Mouse (Mus musculus): Measurements from ENCODE around the gene Gm20388. TPM values are rescaled to one million over a fixed set of nuclear protein-coding genes. Genes with fewer than 3 reads are reported as not detected.

Gm20388 gene
- total RNA-seq, 2 experiments from 2014 or later: 10.3 to 10.6 TPM

DNA sequence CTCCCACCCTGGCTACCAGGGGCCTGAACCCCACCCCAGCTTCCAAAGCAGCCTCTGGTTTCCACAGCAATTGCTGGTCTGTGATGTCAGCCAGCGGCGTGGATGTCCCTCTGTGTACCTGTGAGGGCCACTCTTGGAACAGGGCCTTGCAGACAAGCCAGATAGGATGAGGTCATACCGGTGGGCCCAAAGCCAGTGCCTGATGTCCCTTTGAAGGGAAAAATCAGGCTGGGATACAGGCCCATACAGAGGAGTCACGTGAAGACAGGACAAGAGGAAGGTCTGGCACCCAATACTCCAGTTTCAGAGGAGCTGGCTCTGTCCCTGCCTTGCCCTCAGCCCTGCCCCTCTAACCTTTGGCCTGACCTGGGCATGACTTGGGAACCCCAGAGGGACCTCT lies 2289.2 kb downstream of the Gm20388 start:
- no peak for DNase-seq (ENCODE audit: low spot score in 2 of 2)
- intact Hi-C loops (cut with DNase I): no loop called here

GRCm38 (mm10) chr8:122211591-122211990 lies 2300.9 kb downstream of the Gm20388 start:
- DNase-seq (ENCODE audit: low spot score in 2 of 2): no peak
- intact Hi-C loops (cut with DNase I): no loop called here

GRCm38 (mm10) chr8:122215630-122216029 lies 2305.0 kb downstream of the Gm20388 start:
- DNase-seq (ENCODE audit: low spot score in 2 of 2): no peak
- intact Hi-C loops (cut with DNase I): no loop called here

DNA sequence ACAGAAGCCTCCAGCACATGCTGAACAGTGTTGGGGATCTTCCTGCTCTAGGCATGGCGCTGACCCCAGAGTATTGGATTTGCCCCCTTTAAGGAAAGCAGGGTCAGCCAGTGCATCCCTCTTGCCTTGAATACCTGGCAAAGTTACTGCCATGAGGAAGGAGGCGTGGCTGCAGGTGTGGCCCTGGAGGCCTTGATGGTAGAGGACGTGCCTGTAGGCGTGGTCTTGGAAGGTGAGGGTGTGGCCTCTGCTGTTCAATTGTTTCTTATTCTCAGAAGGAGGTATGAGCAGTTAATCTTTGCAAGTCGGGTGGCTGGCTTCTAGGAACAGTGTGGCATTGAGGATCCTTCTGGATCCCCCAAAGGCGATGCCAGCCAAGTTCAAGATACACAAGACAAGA lies 2305.8 kb downstream of the Gm20388 start:
- DNase-seq (ENCODE audit: low spot score in 2 of 2): no peak
- intact Hi-C loops (cut with DNase I): no loop called here

DNA sequence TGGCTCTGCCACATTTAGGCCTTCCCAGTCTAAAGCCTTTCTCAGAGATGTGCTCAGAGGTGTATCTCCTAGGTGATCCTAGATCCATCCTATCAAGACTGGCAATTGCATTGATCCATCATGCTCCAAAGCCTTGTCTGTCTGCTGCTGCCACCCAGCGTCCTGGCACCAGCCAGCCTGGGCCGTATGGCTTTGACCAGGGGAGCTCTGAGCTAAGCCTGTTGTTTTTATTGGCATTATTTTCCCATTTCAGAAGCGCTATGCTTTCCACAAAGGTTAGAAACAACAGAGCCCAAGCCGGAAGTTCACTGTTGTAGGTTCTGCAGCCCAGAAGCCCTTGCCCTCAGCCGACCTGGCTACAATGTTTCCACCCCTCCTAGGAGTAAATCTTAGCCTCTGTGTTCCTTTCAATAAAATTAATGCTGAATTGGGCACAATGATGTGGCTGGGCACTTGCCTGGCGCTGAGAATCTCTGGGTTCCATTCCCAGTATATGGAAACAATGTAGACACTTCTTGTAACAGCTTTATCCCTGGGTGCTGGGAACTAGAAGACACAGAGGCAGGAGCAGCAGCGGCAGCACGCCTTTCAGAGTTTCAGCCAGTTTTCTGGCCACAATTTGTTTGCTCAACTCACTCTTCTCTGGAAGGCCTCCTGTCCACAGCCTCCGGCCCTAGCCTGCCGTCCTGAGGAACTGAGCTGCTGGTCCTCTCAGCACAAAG lies 2307.0 kb downstream of the Gm20388 start:
- intact Hi-C loops (cut with DNase I): no loop called here
- no peak for DNase-seq (ENCODE audit: low spot score in 2 of 2)

DNA sequence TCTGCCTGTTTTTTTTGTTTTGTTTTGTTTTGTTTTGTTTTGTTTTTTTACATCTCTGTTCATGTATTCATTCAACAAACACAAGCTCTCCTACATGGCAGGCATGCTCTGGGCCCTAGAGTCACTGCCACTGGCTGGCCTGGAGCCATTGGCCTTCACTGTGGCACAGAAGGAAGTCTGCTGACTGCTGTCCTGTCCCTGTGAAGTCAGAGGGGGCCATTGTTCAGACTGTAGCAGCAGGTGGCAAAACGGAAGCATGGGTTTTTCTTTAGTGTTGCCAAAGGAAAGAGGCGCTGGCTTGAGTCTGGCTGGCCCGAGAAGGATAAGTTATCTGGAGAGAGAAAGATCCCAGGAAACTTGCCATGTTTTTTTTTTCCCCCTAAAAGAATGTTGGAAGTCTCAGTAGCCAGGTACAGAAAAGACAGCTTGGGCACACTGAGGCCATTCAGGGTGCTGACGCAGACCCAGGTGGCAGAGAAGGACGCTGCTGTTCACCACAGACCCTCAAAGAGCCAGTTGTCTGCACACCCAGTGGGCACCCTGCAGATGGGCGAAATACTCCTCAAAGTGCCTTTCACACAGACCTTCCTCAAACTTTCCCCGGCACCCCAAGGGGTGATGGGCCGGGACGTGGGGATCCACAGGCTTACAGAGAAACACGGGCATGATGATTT lies 2313.5 kb downstream of the Gm20388 start:
- no peak for DNase-seq (ENCODE audit: low spot score in 2 of 2)
- intact Hi-C loops (cut with DNase I): no loop called here

- intact Hi-C loops (cut with DNase I): loop anchor here (5.0 kb wide), 1 partner anchor 82 kb away; no protein-coding TSS in a partner anchor
- DNase-seq (ENCODE audit: low spot score in 2 of 2): peak; percentile 23 to 24
These were observed 2314.0 kb downstream of the Gm20388 start for GRCm38 (mm10) chr8:122224650-122225022.

GRCm38 (mm10) chr8:122225446-122225845 lies 2314.8 kb downstream of the Gm20388 start:
- intact Hi-C loops (cut with DNase I): loop anchor here (5.0 kb wide), 1 partner anchor 83 kb away; no protein-coding TSS in a partner anchor
- no peak for DNase-seq (ENCODE audit: low spot score in 2 of 2)

- intact Hi-C loops (cut with DNase I): loop anchor here (5.0 kb wide), 1 partner anchor 85 kb away; no protein-coding TSS in a partner anchor
- DNase-seq (ENCODE audit: low spot score in 2 of 2): no peak
These were observed 2316.7 kb downstream of the Gm20388 start for GRCm38 (mm10) chr8:122227345-122227744.

DNA sequence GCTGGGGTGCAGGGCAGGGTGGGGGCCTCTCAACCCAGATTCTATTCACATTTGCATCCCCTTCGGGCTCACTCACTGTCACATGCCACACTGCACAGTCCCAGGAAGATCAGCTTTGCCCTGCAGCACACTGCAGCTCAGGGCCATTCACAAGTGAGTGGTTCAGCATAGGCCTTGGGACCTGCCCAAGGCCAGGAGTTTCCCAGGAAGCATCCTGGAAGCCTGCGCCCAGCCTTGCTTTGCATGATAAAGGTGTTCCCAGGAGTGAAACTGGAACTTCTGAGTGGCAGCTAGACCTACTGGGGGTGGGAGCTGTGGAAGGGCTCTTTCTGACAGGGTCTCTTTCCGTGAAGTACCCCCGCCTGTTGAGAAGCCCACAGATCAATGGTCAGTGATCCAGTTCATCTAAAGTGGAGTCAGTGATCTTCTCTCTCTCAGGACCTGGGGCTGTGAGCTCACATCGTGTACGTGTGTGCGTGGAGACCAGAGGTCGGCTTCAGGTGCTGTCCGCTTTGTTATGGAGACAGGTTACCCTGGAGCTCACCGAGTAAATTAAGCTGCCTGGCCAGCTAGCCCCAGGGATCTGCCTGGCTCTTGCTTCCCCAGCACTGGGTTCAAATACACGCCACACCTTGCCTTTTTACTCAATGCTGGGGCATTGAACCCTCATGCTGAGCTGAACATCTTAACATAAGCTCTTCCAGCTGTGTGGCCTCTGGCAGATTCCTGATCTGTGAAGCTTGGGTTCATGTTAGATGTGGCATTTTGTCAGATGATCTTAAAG lies 2318.3 kb downstream of the Gm20388 start:
- no peak for DNase-seq (ENCODE audit: low spot score in 2 of 2)
- intact Hi-C loops (cut with DNase I): loop anchor here (5.0 kb wide), 1 partner anchor 87 kb away; no protein-coding TSS in a partner anchor

DNA sequence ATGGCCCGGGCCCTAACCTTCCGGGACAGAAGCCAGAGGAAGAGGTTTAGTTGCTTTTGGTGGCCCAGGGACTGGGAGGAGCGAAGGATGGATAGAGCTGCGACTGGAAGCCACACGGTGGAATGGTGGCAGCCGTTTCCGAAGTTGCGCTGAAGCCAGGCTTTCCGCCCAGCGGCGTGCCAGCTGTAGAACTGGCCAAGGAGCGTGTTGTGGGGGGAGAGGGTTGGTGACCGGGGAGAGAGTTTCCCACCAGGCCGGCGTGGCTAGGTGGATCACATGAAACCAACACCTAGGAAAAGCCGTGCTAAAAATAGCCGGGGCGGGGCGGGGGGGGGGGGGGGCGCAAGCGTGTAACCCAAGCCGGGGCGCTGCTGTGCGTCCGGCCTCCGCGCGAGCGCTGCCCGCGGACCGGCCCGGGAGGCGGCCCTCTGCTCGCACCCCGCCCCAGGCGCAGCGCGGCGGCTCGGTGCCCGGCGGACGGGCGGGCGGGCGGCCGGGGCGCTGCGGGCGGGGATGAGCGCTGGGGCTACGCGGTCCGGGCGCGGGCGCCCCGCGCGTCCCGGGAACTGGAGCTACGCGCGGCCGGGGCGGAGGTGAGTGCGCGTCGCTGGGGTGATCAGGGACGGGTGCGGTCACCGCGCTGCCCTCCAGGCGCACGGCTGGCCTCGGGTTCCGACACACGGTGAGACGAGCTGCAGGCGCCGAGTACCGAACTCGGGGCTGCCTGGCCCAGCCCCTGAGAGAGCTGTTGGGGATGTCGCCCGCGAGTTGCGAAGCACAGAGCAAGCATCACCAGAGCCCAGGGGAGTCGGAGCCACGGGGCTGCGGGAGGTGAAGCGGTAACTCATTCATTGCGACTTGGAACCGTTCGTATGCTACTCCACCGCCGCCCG lies 2319.4 kb downstream of the Gm20388 start:
- intact Hi-C loops (cut with DNase I): loop anchor here (5.0 kb wide), 3 partner anchors 68 to 253 kb away; no protein-coding TSS in a partner anchor
- peak in 1 of 2 experiments; percentile 30 for DNase-seq (ENCODE audit: low spot score in 2 of 2)

DNA sequence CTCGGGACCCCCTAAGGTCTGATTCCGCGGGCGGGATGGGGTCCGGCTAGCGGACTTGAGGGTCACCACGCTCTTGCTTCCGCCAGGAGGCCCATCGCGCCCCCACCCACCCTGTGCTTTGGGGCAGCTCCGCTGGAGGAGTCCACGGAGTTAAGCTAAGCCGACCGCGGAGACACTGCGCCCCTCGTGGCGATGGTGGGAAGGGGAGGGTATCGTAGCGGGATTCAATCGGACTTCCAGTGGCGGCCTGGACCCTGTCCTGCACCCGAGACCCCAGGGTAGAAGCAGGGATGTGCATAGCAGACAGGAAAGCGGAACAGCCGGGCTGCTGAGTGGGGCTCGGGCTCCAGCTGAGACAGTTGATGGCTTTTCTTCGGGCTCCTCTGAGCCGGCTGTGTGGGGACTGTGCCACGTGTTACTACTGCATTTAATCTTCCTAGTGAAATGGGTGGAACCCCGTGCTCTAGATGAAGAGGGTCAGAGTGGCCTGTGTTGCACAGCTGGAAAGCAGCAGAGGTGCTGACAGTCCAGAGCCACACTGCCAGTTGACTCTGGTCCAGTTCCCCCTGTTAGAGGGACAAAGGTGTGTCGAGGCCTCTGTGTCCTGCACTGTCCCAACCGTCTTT lies 2320.2 kb downstream of the Gm20388 start:
- peak; percentile 77 to 84 for DNase-seq (ENCODE audit: low spot score in 2 of 2)
- intact Hi-C loops (cut with DNase I): loop anchor here (5.0 kb wide), 2 partner anchors 69 to 254 kb away; no protein-coding TSS in a partner anchor

DNA sequence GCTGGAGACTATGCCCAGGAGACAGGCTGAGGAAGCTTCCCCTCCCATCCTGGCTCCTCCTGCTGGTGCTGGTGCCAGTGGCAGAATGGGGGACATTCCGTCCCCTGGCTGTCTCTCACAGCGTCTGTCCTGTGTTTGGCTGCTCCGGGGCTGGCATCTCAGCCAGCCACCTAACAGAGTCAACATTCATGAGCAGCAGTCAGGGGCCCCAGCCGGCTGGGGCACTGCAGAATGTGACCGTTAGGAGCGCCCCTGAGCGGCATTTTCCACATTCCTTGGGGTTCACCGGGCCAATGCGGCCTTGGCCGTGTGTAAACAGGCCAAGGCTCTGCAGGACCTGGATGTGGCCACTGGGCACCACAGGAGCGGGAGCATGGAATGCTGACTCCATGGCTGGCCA lies 2323.4 kb downstream of the Gm20388 start:
- intact Hi-C loops (cut with DNase I): loop anchor here (5.0 kb wide), 2 partner anchors 72 to 257 kb away; no protein-coding TSS in a partner anchor
- DNase-seq (ENCODE audit: low spot score in 2 of 2): peak; percentile 14 to 18

DNA sequence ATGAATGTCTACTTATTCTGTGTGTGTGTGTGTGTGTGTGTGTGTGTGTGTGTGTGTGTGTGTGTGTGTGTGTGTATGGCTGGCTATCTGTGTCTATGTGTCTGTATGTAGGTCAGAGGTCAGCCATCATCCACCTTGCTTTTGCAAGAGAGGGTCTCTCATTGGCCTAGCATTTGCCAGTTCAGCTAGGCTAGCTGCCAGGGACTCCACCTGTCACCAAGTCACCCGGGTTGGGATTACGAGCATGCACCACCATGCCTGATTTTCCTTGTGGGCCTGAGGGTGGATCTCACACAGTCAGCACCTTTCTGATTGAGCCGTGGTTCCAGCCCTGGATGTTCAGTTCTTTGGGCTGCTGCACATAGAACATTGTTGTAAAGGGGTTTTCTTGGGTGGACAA lies 2325.9 kb downstream of the Gm20388 start:
- intact Hi-C loops (cut with DNase I): no loop called here
- DNase-seq (ENCODE audit: low spot score in 2 of 2): no peak

GRCm38 (mm10) chr8:122238225-122238624 lies 2327.6 kb downstream of the Gm20388 start:
- no peak for DNase-seq (ENCODE audit: low spot score in 2 of 2)
- intact Hi-C loops (cut with DNase I): no loop called here

DNA sequence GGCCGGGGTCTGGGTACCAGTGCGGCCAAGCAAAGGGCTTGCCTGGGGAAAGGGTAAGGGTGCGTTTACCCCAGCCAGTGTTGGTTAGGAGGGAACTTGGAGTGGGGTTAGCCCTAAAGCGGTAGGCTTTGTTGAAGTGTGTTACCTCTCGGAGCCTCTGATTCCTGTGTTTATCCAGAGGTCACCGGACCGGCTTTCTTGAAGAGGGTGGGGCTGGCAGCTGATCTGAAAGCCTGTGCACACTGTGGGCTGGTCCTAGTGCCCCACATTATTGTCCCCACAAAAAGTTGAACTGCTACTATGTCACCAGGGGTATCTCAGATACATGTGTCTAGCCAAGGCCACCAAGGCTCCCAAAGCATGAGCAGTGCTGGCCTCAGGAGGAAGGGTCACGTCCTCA lies 2328.1 kb downstream of the Gm20388 start:
- no peak for DNase-seq (ENCODE audit: low spot score in 2 of 2)
- intact Hi-C loops (cut with DNase I): no loop called here

GRCm38 (mm10) chr8:122240241-122241026 lies 2329.8 kb downstream of the Gm20388 start:
- DNase-seq (ENCODE audit: low spot score in 2 of 2): no peak
- intact Hi-C loops (cut with DNase I): no loop called here

GRCm38 (mm10) chr8:122243310-122243709 lies 2332.7 kb downstream of the Gm20388 start:
- DNase-seq (ENCODE audit: low spot score in 2 of 2): no peak
- intact Hi-C loops (cut with DNase I): no loop called here
